Mouse (Mus musculus) forebrain, embryonic 11.5 days (tissue): Measurements from ENCODE around the gene Zfp764. TPM values are rescaled to one million over a fixed set of nuclear protein-coding genes. Genes with fewer than 3 reads are reported as not detected.
"Not testable (repeated sequence)": the region's sequence is repeated elsewhere in the genome, so short reads cannot be mapped to it uniquely, and the experiment has no call there.

ENCODE experiments used
- ATAC-seq: fragments of 200-750 bp; cut with Nextera tagmentation; replicated peaks from 2 replicates; pipeline ENCODE4 v1.8.0; 2017; ENCODE audit warnings: moderate TSS enrichment; ENCODE audit not compliant: low FRiP score
- DNase-seq: peaks from one replicate; pipeline ENCODE4 v3.0.0-alpha.2; 2017; ENCODE audit warnings: low spot score
- H3K27ac ChIP-seq: fragments of 300-500 bp; sonication (generic); 2 replicates; pipeline ENCODE4 v1.5.1; 2014; ENCODE audit warnings: low read depth, low read length
- H3K27me3 ChIP-seq: fragments of 300-500 bp; sonication (generic); 2 replicates; pipeline ENCODE4 v1.6.1; 2014; ENCODE audit warnings: mild to moderate bottlenecking, low read length, mixed read lengths; ENCODE audit not compliant: control insufficient read depth, insufficient read depth
- H3K36me3 ChIP-seq: fragments of 300-500 bp; sonication (generic); 2 replicates; pipeline ENCODE4 v1.6.1; 2014; ENCODE audit warnings: mild to moderate bottlenecking, low read length, moderate library complexity, mixed read lengths; ENCODE audit not compliant: control insufficient read depth, insufficient read depth
- H3K4me1 ChIP-seq: fragments of 300-500 bp; sonication (generic); replicated peaks from 2 replicates; pipeline ENCODE4 v1.6.1; 2014; ENCODE audit warnings: low read length, mixed read lengths; ENCODE audit not compliant: control insufficient read depth, insufficient read depth
- H3K4me2 ChIP-seq: fragments of 300-500 bp; sonication (generic); 2 replicates; pipeline ENCODE4 v1.6.1; 2014; ENCODE audit warnings: low read depth, mild to moderate bottlenecking, low read length, moderate library complexity, mixed read lengths; ENCODE audit not compliant: severe bottlenecking
- H3K4me3 ChIP-seq: fragments of 300-500 bp; sonication (generic); 2 replicates; pipeline ENCODE4 v1.5.1; 2014; ENCODE audit warnings: low read depth, low read length
- H3K9ac ChIP-seq: fragments of 300-500 bp; sonication (generic); 2 replicates; pipeline ENCODE4 v1.6.1; 2014; ENCODE audit warnings: low read length
- H3K9me3 ChIP-seq: fragments of 300-500 bp; sonication (generic); 2 replicates; pipeline ENCODE4 v1.6.1; 2016; ENCODE audit warnings: low read length, mixed read lengths; ENCODE audit not compliant: control insufficient read depth
- WGBS: fragments of 180-500 bp; shearing (Covaris S2); extraction: QIAGEN DNeasy Blood & Tissue Kit; methylation state at CpG from one replicate; pipeline ENCODE4 v1.1.7; 2014; 5-methylcytosine and 5-hydroxymethylcytosine counted together
- polyA plus RNA-seq: library from polyadenylated mRNA; unstranded; fragments of >200 nt; fragmentation: Nextera tagmentation; extraction: Ambion mirVana; gene quantifications from 2 replicates; pipeline ENCODE4 v1.2.1, GENCODE M21; 2014

Gene Zfp764
- polyA plus RNA-seq, 1 experiment from 2014 or later, result 7.4 TPM

DNA sequence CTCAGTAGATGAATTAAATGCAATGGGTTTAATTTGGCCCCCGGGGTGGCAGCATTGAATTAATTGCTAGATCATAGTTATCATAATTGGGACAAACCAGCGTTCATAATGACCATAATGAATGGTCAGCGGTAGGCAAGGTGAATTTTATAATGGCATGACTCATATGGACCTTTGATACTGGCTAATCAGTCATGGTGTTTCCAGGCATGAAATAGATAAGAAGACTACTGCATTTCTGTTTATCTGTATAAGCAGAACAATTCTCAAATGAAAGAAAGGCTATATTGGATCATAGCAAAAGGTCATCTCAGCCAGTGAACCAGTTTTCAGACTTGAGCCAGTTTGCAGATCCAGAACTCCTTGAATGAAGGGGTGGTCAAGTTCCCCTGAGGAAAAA is 6.3 kb downstream of the Zfp764 start:
- H3K27ac ChIP-seq, result no peak overlapping the region
- H3K4me3 ChIP-seq, result no peak overlapping the region
- 78% methylated on average over 3 of the region's 3 CpGs for WGBS
- no peak overlapping the region for H3K9ac ChIP-seq
- no peak overlapping the region for H3K4me2 ChIP-seq
- no peaks in the 10 kb centered on the region for H3K9me3 ChIP-seq
- H3K36me3 ChIP-seq, result no peaks in the 10 kb centered on the region
- no peak for ATAC-seq
- H3K27me3 ChIP-seq, result no peaks in the 10 kb centered on the region
- DNase-seq, result no peak
- no peaks in the 10 kb centered on the region for H3K4me1 ChIP-seq

- H3K4me1 ChIP-seq, result no peaks in the 10 kb centered on the region
- no peaks in the 10 kb centered on the region for H3K9me3 ChIP-seq
- 31% methylated on average over 7 of the region's 7 CpGs for WGBS
- no peaks in the 10 kb centered on the region for H3K27me3 ChIP-seq
- peak overlapping the region; percentile 80 for H3K4me2 ChIP-seq
- ATAC-seq (peak; percentile 32; the same call in 1 of the 2 replicates), DNase-seq (no peak)
- H3K27ac ChIP-seq, result no peak overlapping the region
- H3K9ac ChIP-seq, result peak overlapping the region; percentile 50
- peak overlapping the region; percentile 65 for H3K4me3 ChIP-seq
- no peaks in the 10 kb centered on the region for H3K36me3 ChIP-seq
Measured at GRCm38 (mm10) chr7:127393944-127394333, 12.7 kb downstream of the Zfp764 start.

DNA sequence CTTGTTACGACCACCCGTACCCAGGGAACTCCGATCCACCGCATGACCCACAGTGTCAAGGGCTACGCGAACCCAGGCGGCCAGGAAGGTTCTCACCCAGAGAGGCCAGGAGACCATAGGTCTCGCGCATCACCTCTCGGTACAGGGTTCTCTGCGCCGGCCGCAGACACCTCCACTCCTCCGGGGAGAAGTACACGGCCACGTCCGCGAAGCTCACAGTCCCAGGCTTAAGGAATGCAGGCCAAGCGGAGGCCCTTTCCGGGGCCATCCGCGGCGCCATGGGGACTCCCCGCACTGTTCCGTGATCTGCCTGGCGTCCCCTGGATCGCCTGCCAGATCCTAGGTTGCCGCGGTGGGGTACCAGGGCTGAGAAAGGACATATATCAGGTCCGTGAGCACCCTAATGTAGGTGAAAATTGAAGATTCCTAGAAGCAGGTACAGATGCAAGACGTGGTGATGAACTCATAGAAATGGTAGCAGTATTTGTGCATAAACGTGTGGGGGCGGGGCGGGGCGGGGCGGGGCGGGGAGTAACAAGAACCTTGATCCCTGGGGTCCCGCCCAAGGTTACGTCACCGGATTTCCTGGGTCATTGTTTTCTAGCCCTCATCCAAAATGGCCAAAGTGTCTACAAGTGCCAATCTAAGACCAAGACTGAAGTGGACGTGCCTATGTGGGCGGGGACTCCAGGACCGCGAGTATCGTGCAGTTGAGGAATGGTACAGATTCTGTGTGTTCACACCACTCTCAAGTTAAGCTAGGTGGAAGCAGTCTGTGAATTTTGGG is 13.3 kb downstream of the Zfp764 start, which contains the start of gene E430018J23Rik:
Gene E430018J23Rik (minus strand): TSS at position 473 of the 787 bp plus-strand sequence.
- DNase-seq (peak; percentile 95), ATAC-seq (peak; percentile 97)
- H3K9me3 ChIP-seq, result no peaks in the 10 kb centered on the region
- H3K9ac ChIP-seq, result peak within 1 kb of the TSS; percentile 87
- H3K4me1 ChIP-seq, result no peaks in the 10 kb centered on the region
- WGBS, result 1% methylated on average over 45 of the region's 45 CpGs
- H3K27me3 ChIP-seq, result no peaks in the 10 kb centered on the region
- H3K4me2 ChIP-seq, result peak within 1 kb of the TSS; percentile 80
- H3K27ac ChIP-seq, result 0 out of 2 replicates have a peak within 1 kb of the TSS, but pooled peaks have one; percentile 41
- peak within 1 kb of the TSS; percentile 65 for H3K4me3 ChIP-seq
- H3K36me3 ChIP-seq, result no peaks in the 10 kb centered on the region

GRCm38 (mm10) chr7:127392251-127392824 is 14.3 kb downstream of the Zfp764 start:
- ATAC-seq, result no peak

DNA sequence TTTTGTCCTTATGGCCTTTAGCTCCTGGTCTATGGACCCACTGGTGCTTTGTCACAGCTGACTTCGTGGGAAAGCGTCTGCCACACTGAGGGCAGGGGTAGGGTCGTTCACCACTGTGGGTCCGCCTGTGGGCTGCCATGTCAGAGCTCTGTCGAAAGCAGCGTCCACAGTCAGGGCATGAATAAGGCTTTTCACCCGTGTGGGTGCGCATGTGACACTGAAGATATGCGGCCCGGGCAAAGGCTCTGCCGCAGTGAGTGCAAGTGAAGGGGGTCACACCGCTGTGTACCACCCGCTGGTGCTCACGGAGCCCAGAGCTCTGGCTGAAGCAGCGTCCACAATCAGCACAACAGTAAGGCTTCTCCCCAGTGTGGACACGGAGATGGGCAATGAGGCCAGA is 15.1 kb downstream of the Zfp764 start:
- Histone ChIP-seq H3K27ac (no peak overlapping the region), H3K4me2 (no peak overlapping the region), H3K4me1 (no peaks in the 10 kb centered on the region), H3K9ac (no peak overlapping the region), H3K36me3 (no peaks in the 10 kb centered on the region), H3K27me3 (no peaks in the 10 kb centered on the region), H3K4me3 (no peak overlapping the region), H3K9me3 (no peaks in the 10 kb centered on the region)
- ATAC-seq, result no peak
- WGBS, result 96% methylated on average over 16 of the region's 16 CpGs
- DNase-seq, result no peak

More at GRCm38 (mm10) chr7:127392251-127392824, 14.3 kb downstream of the Zfp764 start:
- H3K9ac ChIP-seq, result 0 out of 2 replicates have a peak overlapping the region, but pooled peaks have one; percentile 87
- peak overlapping the region; percentile 65; the same call in 1 of the 2 replicates for H3K4me3 ChIP-seq
- DNase-seq, result no peak
- H3K4me1 ChIP-seq, result no peaks in the 10 kb centered on the region
- H3K27me3 ChIP-seq, result no peaks in the 10 kb centered on the region
- H3K36me3 ChIP-seq, result no peaks in the 10 kb centered on the region
- peak overlapping the region; percentile 80 for H3K4me2 ChIP-seq
- WGBS, result 92% methylated on average over 8 of the region's 8 CpGs
- no peak overlapping the region for H3K27ac ChIP-seq
- no peaks in the 10 kb centered on the region for H3K9me3 ChIP-seq

- no peak overlapping the region for H3K4me3 ChIP-seq
- no peak for DNase-seq
- WGBS, result 74% methylated on average over 7 of the region's 7 CpGs
- H3K4me2 ChIP-seq, result no peak overlapping the region
- no peaks in the 10 kb centered on the region for H3K36me3 ChIP-seq
- H3K27ac ChIP-seq, result no peak overlapping the region
- H3K27me3 ChIP-seq, result no peaks in the 10 kb centered on the region
- H3K9ac ChIP-seq, result no peak overlapping the region
- ATAC-seq, result no peak
- no peaks in the 10 kb centered on the region for H3K9me3 ChIP-seq
- H3K4me1 ChIP-seq, result no peaks in the 10 kb centered on the region
Measured at GRCm38 (mm10) chr7:127390306-127390705, 16.3 kb downstream of the Zfp764 start.

DNA sequence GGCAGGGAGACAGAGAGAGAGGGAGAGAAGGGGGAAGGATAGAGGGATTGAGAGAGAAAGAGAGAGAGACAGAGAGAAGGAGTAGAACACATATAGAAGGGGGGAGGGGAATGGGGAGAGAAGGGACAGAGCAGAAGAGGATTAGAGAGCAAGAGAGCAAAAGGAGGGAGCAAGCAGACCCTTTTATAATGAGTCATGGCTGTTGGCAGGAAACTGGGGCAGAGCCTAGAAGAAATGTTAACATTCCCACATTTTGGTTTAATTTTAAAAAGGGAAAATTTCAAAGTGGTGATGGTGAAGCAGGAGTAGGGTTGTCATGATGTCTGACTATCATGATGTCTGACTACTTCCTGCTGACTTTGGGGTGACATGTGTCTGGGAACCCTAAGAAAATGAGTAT is 18.4 kb downstream of the Zfp764 start:
- not testable (repeated sequence) for H3K4me2 ChIP-seq, H3K36me3 ChIP-seq, DNase-seq, H3K9ac ChIP-seq, H3K9me3 ChIP-seq, ATAC-seq, H3K27me3 ChIP-seq, H3K4me3 ChIP-seq, H3K27ac ChIP-seq, H3K4me1 ChIP-seq

DNA sequence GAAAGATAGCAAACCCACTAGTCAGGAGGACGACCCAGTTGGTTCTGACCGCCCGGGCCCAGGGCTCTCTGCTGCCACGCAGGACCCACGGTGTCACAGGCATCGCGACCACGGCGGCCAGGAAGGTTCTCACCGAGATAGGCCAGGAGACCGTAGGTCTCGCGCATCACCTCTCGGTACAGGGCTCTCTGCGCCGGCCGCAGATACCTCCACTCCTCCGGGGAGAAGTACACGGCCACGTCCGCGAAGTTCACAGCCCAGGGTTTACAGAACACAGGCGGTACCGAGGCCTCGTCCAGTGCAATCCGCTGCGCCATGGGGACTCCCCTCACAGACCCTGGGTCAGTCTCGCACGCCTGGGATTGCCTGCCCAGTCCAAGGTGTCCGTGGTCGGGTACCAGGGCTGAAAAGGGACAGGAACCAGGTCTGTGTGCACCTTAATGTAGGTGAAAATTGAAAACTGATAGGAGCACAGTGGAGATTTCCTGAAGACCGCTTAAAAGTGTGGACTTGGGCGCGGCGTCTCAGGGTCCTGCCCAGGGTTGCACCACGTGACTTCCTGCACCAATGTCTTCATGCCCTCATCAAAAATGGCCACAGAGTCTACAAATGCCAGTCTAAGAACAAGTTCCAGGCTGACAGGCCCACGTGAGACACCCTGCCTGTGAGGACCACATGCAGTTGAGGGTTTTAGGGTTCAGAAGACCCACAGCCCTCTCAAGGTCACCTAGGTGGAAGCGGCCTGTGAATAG is 19.8 kb downstream of the Zfp764 start, which contains the start of gene 9130019O22Rik:
Gene 9130019O22Rik (minus strand): TSS at position 526 of the 752 bp plus-strand sequence.
- Histone ChIP-seq H3K36me3 (peaks cover 2% of the 10 kb centered on the region; the same call in 1 of the 2 replicates), H3K4me1 (no peaks in the 10 kb centered on the region), H3K9me3 (no peaks in the 10 kb centered on the region), H3K4me2 (peak within 1 kb of the TSS; percentile 65), H3K4me3 (peak within 1 kb of the TSS; percentile 48), H3K27me3 (no peaks in the 10 kb centered on the region), H3K27ac (no peak within 1 kb of the TSS), H3K9ac (peak within 1 kb of the TSS; percentile 62)
- peak; percentile 82 for DNase-seq
- 20% methylated on average over 38 of the region's 38 CpGs for WGBS
- peak; percentile 86 for ATAC-seq
